Mouse (Mus musculus) thymus, postnatal 10 days (tissue): ENCODE measurements around the gene Elf1.
A peak's percentile ranks its signal among the peaks of the same experiment; 100 is the strongest.

Experiments used
- DNase-seq, 2 experiments: peaks; one replicate each; pipeline ENCODE4 v3.0.0; 2021; ENCODE audit warnings: low spot score in 2 of 2

Elf1 gene

DNA sequence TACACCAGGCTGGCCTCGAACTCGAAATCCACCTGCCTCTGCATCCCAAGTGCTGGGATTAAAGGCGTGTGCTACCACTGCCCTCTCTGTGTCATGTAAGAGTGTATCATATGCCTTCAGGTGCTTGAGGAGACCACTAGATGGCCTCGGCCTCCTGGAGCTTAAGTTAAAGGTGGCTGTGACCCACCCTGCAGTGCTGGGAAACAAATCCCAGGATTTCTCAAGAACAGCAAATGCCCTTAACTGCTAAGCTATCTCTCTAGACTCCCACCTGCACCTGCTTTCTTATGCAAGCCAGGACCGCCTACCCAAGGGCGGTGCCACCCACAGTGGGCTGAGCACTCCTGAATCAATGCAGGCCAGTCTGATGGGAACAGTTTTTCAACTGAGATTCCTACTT is 83.8 kb downstream of the Elf1 start:
- DNase-seq = no peak

DNA sequence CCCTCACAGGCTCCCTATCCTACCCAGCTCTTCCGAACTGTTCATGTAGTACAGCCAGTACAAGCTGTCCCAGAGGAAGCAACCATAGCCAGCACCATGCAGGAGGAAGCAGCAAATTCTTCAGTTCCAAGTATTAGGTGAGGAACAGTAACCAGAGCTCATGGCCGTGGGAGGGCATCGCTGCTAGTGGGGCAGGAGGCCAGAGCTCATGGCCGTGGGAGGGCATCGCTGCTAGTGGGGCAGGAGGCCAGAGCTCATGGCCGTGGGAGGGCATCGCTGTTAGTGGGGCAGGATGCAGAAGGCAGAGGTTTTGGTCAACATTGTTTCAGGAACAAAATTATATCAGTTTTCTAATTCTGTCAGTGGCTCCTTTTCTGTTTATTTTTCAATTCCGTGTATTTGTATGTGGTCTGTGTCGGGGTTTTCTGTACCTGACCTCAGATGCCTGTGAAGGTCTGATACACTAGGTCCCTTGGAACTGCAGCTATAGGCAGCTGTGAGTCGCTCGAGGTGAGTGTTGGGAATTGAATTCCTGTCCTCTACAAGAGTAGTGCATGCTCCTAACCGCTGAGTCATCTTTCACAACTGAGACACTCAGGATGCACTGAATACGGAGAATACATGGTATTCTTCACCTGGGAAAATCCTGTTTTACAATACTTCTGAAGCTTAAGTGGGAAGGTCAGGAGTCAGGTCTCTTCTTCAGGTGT is 92.6 kb downstream of the Elf1 start:
- DNase-seq = no peak

DNA sequence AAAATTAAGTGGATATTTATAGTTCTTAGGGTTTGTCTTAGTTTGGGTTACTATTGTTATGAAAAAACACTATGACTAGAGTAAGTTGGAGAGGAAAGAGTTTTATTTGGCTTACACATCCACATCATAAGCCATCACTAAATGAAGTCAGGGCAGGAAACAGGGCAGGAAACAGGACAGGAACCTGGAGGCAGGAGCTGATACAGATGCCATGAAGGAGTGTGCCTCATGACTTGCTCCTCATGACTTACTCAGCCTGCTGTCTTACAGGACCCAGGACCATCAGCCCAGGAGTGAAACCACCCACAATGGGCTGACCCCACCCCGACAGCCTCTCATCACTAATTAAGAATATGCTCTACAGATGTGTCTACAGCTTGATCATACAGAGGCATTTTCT is 93.4 kb downstream of the Elf1 start:
- DNase-seq = no peak

DNA sequence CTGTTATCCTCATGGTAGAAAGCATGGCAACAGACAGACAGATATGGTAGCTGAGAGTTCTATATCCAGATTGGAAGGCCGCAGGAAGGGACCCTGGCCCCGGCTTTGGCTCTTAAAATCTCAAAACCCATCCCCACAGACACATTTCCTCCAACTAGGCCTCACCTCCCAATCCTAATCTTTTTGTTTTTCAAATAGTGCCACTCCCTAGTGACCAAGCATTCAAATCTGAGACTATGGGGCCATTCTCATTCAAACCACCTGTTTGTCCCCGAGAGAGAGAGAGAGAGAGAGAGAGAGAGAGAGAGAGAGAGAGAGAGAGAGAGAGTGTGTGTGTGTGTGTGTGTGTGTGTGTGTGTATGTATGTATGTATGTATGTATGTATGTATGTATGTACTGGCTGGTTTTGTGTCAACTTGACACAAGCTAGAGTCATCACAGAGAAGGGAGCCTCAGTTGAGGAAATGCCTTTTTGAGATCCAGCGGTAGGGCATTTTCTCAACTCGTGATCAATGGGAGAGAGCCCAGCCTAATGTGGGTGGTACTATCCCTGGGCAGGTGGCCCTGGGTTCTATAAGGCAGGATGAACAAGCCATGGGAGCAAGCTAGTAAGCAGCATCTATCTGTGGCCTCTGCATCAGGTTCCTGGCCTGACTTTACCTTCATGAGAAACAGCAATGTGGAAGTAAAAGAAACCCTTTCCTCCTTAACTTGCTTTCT is 102.7 kb downstream of the Elf1 start:
- DNase-seq = no peak

DNA sequence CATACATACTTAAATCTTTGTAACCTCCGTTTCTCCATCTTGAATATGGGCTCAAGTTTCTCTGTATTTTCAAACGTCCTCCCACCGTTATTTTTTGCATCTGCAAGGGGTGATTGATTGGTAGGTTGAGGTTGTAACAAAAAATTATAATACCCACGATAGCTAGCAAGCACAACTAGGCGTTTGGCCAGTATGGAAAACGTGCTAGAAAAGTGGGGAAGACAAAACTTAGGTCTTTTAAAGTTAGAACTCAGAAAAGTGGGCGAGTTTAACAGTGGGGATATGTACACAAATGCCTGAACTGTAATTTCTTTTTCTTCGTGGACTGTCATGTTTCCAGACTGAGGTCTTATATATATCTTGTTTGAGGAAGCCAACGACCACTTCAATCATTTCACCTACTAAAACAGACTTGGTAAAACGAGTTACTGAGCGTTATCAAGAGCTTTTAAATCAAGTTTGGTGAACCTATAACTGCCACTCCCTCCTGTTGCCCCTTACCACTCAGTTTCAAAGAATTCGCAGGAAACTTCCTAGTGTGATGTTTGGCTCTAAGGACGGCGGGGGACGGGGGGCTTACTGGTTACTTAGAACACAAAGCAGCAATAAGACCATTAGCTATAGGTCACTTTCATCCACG is 105.6 kb downstream of the Elf1 start:
- DNase-seq = no peak

DNA sequence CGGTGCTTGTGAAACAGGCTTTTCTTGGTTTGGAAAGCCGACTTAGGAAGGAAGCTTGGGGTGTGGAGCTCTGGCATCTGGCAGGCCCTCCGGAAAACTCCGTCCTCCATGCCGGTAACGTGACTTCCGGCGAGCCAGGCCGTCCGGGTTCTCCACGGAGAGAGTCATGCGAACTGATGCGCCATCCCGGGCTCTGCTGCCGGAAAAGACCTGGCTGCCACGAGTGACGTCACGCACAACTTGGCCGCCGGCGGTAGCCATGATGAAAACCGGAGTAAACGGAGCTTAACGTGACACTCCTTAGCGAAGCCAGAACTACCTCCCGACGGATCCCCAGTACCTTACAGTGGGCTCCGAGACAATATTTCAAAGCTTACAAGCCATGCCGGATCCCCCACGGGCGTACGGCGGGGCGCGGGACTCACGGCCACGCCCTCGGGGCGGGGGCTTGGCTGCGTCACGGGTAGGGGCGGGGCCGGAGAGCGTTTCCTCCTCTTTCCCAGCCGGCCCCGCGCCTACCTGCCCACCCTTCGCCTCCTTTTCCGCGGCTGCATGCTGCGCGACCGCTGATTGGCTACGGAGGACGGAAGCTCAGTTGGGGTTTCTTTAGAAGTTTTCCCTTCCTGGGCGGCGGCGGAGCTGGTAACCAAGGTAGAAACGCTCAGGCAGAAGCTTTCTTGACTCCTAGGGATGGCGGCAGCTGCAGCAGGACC is 106.3 kb downstream of the Elf1 start, which contains the start of gene Sugt1:
Gene Sugt1, plus strand, starts transcription at position 553 of the 713 bp plus-strand sequence.
- DNase-seq = peak; percentile 96

DNA sequence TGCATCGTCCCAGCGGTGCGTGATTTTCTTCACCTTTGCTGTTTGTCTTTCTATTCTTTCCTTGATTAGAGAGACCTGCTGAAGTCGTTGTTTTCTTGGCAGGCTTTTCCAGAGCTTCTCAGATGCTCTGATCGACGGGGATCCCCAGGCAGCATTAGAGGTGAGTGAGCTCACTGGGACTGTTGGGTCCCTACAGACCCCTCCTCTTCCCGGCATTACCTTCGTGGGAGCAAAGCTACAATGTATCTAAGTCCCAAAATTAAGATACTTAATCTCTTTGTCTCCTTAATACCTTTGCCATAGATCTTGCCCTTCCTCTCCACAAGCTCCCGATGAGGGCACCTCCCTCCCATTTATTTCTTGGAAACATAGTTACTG is 106.8 kb downstream of the Elf1 start:
- DNase-seq = no peak

DNA sequence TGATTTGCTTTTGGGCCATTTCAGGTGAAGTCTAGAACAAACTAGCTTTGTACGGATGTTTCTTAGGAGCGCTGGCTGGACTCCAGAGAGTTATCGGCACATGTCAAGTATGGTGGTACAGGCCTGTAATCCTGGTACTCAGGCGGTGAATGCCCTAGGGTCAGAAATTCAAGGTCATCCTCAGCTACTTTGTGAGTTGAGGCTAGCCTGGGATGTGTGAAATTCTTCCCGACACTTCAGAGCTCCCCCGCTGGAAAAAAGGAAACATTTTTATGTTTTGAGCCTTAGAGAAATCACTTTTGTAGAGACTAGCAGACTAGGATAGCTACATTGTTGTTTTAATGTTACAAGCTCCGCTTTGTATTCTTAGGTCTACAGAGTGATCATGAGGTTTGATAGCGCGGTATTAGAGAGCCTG is 107.5 kb downstream of the Elf1 start:
- no peak for DNase-seq

DNA sequence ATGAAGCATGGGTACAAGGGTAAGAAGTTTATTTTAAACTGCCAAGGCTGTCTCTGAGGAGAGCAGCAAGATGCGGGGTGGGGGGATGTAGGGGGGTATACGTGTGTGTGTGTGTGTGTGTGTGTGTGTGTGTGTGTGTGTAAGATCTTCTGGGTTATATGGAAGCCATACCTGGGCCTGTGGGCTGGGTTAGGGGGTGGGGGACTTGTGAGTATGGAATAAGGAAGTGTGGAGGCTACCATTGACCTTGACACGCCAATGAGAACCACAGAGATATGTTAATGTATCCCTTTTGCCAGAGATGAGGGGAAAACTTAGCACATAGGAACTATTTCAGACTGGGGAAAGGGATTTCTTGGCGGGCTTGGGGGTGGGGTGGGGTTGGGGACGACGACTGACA is 108.4 kb downstream of the Elf1 start:
- DNase-seq = no peak

DNA sequence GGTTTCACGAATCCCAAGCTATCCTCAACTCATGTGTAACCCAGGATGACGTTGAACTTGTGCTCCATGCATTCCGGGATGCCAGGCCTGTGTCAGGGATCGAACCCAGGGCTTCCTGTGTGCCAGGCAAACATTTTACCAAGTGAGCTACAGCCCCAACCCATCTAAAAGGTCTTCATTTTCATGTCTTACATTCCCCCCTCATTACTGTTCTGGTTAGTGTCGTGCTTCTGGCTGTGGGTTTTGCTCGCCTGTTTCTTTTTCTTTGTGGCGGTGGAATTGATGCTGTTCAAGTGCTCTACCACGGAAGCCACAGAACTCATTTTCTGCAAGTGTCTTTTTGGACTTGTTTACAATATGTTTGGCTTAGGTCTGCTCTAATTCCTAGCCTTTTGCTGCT is 109.9 kb downstream of the Elf1 start:
- no peak for DNase-seq

DNA sequence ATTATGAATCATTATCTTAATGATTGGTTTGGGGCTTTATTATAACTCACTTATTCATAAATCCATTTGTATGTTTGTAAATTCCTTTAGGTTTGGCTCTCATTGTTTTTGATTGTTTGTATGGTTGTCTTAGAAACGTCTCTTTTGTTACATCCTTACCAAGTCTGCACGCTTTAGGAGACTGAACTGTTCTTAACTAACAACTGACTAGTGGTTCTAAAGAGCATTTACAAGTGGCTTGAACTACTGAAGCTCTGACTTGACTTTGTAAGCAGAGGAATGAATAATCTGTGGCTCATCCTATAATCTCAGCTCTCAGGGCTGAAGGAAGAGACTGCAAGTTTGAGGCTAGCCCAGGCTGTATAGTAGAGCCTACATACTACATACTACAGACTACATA is 110.6 kb downstream of the Elf1 start:
- no peak for DNase-seq

DNA sequence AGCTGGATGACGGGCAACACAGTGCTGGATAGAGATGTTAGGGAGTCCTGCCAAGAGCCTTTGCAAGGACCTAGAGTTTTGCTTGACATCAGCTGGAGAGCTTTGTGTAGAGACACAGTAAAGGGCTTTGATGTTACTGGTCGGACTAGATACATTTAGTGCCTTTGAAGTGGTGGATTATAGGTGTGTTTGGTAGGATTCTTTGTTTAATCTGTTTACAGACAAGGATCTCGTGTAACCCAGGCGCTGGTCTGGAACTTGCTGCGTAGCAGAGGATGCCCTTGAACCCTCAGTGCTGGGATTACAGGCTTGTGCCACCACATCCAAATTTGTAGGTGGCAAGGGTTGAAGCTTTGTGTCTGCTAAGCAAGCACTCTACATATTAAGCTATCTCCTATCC is 113.1 kb downstream of the Elf1 start:
- no peak for DNase-seq

DNA sequence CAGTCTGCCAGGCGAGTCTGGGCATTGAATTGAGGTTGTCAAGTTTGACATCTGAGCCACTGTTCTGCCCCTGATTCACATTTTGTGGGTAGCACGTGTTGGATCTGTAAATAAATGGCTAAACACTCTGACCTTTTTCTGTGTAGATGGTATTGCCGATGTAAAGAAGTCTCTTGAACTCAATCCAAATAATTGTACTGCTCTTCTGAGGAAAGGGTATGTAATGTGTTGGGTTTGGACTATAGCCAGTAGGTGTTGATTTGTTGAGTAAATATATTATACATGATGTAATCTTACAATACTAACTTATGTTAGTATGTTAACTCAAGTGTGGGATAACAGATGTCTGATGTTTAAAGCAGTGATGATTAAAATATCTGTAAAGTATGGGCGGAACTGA is 115.6 kb downstream of the Elf1 start:
- no peak for DNase-seq

DNA sequence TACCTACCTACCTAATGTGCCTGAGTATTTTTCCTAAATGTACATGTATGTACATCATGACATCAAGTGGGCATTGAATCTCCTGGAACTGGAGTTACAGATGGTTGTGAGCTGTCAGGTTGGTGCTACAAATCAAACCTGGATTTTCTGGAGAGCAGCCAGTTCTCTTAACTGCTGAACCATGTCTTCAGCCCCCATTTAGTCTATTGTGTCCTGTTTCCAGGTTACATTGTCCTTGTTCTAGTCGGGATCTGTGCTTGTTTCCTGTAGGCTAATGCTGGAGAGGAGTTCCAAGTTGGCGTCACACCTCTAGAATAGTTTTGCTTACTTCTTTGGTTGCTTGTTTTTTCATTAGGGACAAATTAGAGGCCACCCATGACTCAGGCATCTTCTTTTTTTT is 124.9 kb downstream of the Elf1 start:
- no peak for DNase-seq

DNA sequence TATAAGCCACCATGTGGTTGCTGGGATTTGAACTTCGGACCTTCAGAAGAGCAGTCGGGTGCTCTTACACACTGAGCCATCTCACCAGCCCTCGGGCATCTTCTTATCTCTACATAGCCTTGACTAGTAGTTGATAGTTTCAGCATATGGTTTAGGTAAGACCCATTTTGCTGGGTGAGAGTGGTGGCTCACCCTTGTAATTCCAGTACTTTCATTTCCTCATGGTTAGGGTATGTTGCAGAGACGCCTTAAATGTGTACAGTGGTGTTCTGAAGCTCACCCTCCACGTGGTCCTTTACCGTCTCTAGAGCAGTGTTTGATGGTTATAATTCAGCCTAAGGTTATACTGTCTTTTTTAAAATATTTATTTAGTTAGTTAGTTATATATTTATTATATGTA is 125.4 kb downstream of the Elf1 start:
- no peak for DNase-seq

DNA sequence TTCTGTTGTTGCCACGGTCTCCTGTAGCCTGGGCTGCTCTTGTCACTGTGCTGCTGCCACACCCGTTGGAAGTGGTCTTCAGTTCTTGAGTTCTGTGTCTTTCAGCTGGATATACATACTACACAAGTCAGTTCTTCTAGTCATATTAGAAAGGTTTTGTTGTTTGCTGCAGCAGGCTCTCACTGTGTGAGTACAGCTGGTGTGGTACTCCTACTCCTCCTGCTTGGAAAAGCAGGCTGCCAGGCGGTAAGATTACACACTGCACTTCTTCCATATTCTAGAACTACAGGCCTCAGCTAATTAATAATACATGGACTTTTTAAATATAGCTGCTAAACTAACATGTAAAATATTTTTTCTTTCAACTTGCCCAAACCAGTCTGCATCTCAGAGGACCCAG is 125.9 kb downstream of the Elf1 start:
- no peak for DNase-seq

DNA sequence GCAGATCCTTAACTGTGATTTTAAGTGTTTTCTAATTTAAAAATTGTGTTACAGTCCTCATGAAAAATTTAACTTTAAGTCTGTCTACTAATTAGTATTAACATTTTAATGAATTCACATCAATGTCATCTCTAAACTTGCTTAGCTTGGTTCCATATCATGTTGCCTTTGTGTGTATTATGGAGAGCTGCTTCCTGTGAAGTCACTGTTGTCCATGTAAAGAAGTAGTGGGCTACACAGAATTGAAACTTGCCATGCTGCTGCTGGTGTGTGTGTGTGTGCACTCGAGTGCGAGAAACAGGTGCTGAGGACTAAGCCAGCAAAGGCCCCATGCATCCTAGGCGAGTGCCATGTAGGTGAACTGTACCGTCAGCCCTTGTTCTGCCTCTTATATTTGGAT is 126.4 kb downstream of the Elf1 start:
- DNase-seq = no peak

DNA sequence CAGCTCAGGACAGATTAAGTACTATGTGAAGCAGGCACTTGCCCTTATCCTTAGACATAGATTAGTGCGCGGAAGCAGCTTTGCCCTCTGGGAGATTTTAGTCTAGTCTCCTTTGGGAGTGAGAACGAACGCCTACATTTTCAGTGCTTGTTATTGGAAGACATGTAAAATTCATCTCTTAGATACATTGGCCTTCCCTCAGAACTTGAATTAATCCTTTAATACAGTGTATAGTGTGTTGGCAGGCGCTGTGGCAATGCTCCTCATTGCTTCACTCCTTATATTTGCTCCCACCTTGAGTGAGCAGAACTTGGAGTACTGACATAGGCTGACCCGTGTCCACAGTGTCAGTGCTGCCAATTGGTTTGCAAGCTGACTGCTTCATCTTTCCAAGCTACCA is 127.3 kb downstream of the Elf1 start:
- DNase-seq = no peak

DNA sequence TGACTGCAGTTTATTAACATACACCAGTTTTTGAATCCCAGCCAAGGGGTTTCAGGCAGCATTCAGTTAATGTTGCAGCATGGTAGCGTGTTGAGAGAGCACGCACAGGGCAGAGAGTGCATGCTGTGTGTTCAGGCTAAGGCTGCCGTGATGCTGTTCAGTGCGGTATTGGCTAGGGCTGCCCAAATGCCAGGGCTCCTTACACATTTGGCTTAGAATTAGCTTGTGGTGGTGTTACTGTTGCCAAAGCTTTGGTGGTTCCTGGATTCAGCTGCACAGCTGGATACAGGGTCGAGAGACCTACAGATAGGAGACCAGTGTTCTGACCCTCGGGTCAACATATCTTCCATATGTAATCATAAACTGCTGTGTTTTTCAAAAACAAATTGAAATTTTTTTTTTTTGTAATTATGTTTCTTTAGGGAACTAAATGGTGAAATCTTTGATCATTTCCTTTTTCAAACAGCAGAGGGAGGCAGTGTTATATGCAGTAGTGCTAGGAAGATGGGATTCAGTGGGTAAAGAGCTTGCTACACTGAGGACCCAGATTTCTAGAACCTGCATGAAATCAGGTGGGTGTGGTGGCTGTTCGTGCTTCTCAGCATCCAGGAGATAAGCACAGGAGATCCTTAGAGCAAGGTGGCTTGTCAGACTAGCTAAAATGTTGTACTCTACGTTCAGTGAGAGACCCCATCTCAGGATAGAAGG is 136.3 kb downstream of the Elf1 start:
- DNase-seq = no peak

DNA sequence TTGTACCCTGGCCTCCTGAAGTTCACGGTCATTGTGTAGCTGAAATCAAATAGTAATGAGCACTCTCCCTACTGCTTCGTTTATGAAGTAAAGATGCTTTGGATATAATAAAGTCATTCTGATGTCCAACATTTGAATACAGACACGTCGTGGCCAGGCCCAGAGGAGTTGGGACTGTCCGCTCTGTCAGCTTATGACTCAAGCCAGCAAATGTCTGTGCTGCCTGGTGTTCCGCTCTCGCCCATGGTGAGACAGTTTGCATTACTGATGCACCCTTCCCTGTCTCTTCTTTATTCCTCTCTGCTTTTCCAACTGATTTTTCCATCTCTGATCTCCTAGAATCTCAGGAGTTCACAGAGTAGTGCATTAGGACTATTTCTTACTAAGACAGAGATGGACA is 138.8 kb downstream of the Elf1 start:
- no peak for DNase-seq

DNA sequence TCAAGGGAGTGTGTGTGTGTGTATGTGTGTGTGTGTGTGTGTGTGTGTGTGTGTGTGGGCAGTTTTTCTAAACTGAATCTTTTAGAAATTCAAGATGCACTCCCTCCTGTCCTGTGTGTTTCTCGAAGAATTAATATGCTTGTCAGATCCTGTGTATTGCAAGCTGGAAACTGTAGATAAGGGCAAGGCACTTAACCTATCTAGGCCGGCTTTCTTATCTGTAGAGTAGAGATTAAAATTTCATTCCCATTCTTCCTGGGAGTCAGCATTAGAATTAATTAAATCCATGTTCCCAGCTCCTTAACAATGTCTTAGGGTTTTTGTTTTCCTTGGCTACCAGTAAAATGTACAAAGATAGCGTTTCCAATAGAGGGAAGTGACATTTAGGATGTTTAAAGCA is 140.1 kb downstream of the Elf1 start:
- no peak for DNase-seq
